8 mouse cellular contexts compared by ENCODE assay signal in the genomic region with DNA sequence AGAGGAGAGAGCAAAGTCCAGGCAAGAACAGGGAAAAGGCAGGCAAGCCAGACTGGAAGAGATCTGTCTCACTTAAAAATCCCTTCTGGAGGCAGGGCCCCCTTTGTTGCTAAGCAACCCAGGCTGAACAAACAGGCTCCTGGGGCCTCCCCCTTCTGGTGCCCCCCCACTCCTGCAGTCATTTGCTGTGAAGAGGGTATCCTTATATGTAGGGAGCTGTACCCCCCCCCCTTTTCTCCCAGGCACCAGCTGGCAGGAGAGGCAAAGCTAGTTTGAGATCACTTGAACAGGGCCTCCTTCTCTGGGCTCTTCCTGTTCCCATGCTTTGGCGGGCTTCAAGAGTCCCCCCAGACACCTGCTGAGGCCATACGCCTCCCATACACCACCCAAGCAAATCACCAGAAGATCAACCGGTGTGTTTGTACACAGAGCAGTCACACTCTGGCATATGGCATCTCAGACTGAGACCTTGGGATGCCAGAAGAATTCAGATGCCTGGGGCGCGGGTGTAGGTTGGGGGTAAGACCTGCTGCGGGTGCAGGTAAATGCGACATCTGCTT.
DNase-seq lines count a peak whose midpoint lies in the region; ATAC-seq lines count a peak whose summit lies in the region.

No protein-coding gene starts in this region.

- 57% methylated on average over 7 of the region's 7 CpGs for WGBS in heart, embryonic 12.5 days
- 61% methylated on average over 7 of the region's 7 CpGs for WGBS in embryonic facial prominence, embryonic 12.5 days

- no peak overlapping the region for H3K4me3 ChIP-seq in heart, embryonic 12.5 days
- H3K4me3 ChIP-seq in embryonic facial prominence, embryonic 12.5 days = no peak overlapping the region

- no peak for DNase-seq in heart, postnatal 10 days
- DNase-seq in Muller cell, postnatal 12 days (ENCODE audit: inconsistent ontology term) = peak; percentile 37
- peak; percentile 45 for DNase-seq in kidney, postnatal 10 days
- DNase-seq in right cerebral cortex, postnatal 25 days = peak; percentile 8
- no peak for DNase-seq in adrenal gland, adult 18-20 months (ENCODE audit: low spot score in 2 of 2)
- no peak for DNase-seq in testis, postnatal 14 days (ENCODE audit: low spot score)

- peaks cover 84% of the 10 kb centered on the region for H3K4me1 ChIP-seq in heart, embryonic 12.5 days (replicated peaks)
- H3K4me1 ChIP-seq in embryonic facial prominence, embryonic 12.5 days = peaks cover 50% of the 10 kb centered on the region

- ATAC-seq in heart, embryonic 12.5 days (ENCODE audit: insufficient number of reproducible peaks, low FRiP score) = peak; percentile 26; the same call in 1 of the 2 replicates
- 0 out of 2 replicates have a peak, but pooled peaks have one; percentile 10 for ATAC-seq in embryonic facial prominence, embryonic 12.5 days (ENCODE audit: insufficient number of reproducible peaks, insufficient read depth, low FRiP score, low TSS enrichment)

- H3K36me3 ChIP-seq in heart, embryonic 12.5 days = peaks cover 4% of the 10 kb centered on the region
- H3K36me3 ChIP-seq in embryonic facial prominence, embryonic 12.5 days = no peaks in the 10 kb centered on the region; the same call in 1 of the 2 replicates

- H3K27me3 ChIP-seq in heart, embryonic 12.5 days (replicated peaks) = no peaks in the 10 kb centered on the region
- no peaks in the 10 kb centered on the region for H3K27me3 ChIP-seq in embryonic facial prominence, embryonic 12.5 days

- no peaks in the 10 kb centered on the region for H3K9me3 ChIP-seq in heart, embryonic 12.5 days (replicated peaks)
- H3K9me3 ChIP-seq in embryonic facial prominence, embryonic 12.5 days = no peaks in the 10 kb centered on the region

- intact Hi-C loops in heart, postnatal 10 days (cut with DNase I) = no loop called here

- peak overlapping the region; percentile 74 for H3K27ac ChIP-seq in heart, embryonic 12.5 days (ENCODE audit: poor library complexity, severe bottlenecking)
- H3K27ac ChIP-seq in embryonic facial prominence, embryonic 12.5 days = peak overlapping the region; percentile 82

- peak overlapping the region; percentile 37 for H3K4me2 ChIP-seq in heart, embryonic 12.5 days
- no peak overlapping the region; the same call in 1 of the 2 replicates for H3K4me2 ChIP-seq in embryonic facial prominence, embryonic 12.5 days (replicated peaks)

- H3K9ac ChIP-seq in heart, embryonic 12.5 days = peak overlapping the region; percentile 47
- peak overlapping the region; percentile 15 for H3K9ac ChIP-seq in embryonic facial prominence, embryonic 12.5 days

Comparison
In these comparisons a context has a peak if more than half of its experiments do, and no peak if none do; other contexts are left out.
1. DNase-seq: peak in Muller cell, postnatal 12 days (single experiment), kidney, postnatal 10 days (single experiment) and right cerebral cortex, postnatal 25 days (single experiment); none in heart, postnatal 10 days (0 of 2), adrenal gland, adult 18-20 months (0 of 2) and testis, postnatal 14 days (single experiment).